Mouse (Mus musculus) v-Abl transformed pro-B cells (cell line): ENCODE results near the gene Dnmt3c.

Source experiments
- in situ Hi-C, 2 experiments: fragments of 400-800 bp; cut with MboI; formaldehyde crosslinking; loops; one replicate each; pipeline ENCODE4 v1.15.1; 2025; ENCODE audit not compliant: unreplicated experiment in 2 of 2

Dnmt3c gene

DNA sequence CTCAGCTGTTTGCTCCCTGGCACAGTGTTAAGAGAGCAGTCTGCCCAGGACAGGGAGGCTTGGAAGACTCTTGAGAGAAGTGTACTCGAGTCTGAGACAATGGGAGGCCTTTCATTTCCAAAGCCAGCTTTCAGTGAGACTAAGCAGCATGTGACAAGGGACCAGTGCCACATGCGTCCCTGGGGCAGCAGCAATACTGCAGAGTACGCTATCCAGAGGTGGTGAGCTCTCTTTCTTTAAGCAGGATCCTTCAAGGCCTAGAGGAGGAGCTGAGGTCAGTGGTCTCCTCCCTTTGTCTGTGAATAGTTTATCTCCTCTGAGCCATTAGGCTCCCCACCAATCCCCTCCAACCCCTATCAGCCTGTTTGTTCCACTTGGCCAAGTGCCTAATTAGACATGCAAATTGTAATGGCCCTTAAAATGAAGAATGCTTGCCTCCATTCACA, 16.2 kb downstream of the Dnmt3c start:
- in situ Hi-C loops, result loop anchor here in 1 of 2 experiments (5.0 to 10.0 kb wide), 2 partner anchors 82 to 220 kb away; no protein-coding TSS in a partner anchor

- in situ Hi-C loops, result loop anchor here in 1 of 2 experiments (5.0 to 10.0 kb wide), 2 partner anchors 82 to 219 kb away; no protein-coding TSS in a partner anchor
Measured at GRCm38 (mm10) chr2:153713227-153713626, 16.8 kb downstream of the Dnmt3c start.

DNA sequence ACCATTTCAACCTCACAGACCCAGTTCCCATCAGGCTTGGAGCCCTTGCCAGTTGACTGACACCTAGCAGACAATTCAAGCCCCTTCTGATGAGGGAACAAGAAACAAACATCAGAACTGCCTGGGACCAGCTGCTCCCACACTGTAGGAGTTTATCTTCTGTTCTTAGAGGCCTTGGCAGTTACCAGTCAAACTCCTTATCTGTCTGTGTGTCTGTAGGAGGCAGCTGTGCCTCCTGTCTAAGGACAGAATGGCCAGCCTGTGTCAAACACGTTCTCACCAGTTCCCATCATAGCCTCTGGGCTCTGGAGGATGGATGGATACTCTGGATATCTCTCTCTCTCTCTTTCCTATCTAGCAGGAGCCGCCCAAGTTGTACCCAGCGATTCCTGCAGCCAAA, 21.4 kb downstream of the Dnmt3c start:
- in situ Hi-C loops, result loop anchor here in 1 of 2 experiments (10.0 kb wide), 1 partner anchor 77 kb away; no protein-coding TSS in a partner anchor

DNA sequence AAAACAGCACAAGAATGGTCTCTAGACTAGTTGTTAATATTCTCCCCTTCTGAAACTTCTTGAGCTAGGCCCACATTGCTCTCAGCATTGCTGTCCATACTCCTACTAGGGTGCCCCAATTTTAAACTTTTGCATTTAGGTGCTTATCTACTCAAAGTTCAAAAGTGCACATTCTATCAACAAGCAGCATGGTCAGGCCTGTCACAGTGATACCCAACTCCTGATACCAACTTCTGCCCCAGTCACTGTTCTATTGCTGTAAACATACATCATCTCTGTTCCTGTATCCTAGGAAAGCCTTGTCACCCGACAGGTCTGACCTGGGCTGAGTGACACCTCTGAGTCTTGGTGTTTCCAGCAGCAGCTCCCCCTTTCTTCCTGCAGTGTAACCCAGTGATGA, 26.6 kb downstream of the Dnmt3c start:
- in situ Hi-C loops, result no loop called here

GRCm38 (mm10) chr2:153724424-153724823, 28.0 kb downstream of the Dnmt3c start:
- in situ Hi-C loops, result no loop called here

- in situ Hi-C loops, result no loop called here
Measured at GRCm38 (mm10) chr2:153724871-153725270, 28.4 kb downstream of the Dnmt3c start.

- in situ Hi-C loops, result no loop called here
Measured at GRCm38 (mm10) chr2:153725291-153725690, 28.8 kb downstream of the Dnmt3c start.

- in situ Hi-C loops, result no loop called here
Measured at GRCm38 (mm10) chr2:153734033-153734432, 37.6 kb downstream of the Dnmt3c start.

DNA sequence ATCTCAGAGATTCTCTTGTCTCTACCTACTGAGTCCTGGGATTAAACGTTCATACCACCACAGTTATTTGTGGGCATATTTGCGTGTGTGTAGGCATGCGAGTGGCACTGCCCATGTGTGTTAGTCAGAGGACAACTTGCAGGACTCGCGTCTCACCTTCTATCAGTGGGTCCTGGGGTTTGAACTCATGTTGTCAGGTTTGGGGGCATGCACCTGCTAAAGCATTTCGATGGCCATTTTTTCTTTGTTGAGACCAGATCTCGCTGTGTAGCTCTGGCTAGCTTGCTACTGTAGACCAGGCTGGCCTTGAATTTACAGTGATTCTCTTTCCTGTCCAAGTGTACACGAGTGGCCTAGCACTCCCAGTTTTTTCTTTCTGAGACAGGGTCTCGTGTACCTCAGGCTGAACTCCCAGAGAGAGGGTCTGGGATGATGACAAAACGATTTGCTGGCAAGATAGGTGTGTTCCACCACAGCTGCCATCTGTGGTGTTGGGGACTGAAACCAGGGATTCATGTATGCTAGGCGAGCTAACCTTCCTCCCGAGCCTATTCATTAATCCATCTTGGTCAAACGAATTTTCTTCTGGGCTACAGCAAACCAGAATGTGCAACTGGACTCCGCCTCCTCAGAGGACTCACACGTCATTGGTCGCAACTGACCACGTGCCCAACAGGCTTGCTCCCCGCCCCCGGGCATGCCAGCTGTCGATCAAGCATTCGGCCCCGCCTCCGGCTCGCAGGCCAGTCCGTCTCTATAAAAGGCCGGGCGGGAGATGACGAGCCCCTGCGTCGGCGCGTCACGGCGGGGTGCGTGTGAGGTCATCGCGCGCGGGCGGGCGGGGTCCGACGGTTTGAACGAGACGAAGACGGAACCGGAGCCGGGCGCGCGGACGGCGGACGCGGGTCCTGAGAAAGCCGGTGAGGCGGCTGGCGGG, 44.3 kb downstream of the Dnmt3c start, which contains the start of gene Mapre1:
Mapre1 (plus strand) TSS at position 775 of the 937 bp plus-strand sequence.
- in situ Hi-C loops, result no loop called here

DNA sequence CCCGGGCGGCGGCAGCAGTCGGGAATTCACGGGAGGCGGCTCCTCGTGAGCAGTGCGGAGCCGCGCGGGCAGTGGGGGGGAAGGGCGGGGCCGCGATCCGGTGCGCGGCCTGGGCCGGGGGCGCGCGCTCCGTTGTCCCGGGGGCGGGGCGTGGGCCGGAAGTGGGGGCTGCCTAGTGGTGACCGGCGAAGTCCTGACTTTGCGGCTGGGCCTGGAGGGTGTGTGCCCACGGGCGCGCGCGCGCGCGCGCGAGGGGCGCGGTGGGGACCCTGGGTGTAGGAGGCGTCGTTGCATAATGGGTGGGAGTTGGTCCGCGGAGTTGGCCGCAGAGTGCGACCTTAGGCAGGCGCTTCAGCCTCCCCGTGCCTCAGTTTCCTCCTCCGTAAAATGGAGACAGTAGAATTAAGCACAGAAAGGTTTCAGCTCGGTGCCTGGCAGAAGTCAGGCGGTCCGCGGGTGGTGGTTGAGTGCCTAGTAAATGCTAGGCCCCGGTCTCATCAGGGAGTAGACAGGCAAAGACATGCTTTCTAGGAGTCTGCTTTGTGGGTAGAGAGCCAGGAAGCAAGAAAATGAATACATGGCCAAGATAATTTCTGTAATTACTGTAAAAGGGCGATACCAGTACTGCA, 45.1 kb downstream of the Dnmt3c start:
- in situ Hi-C loops, result no loop called here

GRCm38 (mm10) chr2:153747994-153748393, 51.5 kb downstream of the Dnmt3c start:
- in situ Hi-C loops, result no loop called here

DNA sequence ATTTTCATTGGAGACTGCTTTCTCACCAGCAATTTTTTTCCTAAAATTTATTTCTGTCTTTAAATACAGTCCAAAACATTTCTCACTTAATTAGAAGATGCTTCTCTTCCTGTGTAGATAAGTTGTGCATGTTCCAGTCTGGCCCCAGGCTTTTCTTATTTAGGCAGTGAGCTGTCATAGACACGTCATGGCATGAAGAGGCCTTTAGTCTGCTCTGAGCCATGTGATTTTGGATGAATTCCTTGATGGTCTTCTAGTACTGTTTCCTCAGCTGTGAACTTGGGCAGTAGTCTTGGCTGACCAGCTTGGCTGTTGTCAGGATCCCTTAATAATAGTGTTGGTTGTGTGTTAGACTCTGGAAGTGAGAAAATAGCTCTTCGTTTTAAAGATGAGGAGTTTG, 53.9 kb downstream of the Dnmt3c start:
- in situ Hi-C loops, result no loop called here

- in situ Hi-C loops, result no loop called here
Measured at GRCm38 (mm10) chr2:153762121-153762520, 65.7 kb downstream of the Dnmt3c start.

DNA sequence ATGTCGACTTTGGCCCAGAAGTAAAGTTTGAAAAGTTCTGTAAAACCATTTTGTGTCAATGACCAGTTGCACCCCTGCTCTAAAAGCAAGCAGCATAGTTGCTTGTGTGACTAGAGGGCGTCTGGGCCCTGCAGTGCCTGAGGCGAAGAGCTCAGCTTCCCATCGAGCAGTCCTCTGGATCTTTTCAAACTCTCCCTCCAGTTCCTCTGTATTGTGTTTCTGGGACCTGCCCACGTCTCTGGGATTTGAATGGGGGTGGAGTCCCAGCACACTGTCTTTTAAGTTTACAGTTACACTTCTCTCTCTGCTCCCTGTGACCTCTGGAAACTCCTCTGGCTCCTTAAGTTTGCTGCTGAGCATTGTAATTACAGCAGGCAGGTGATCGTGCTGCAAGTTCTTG, 71.0 kb downstream of the Dnmt3c start:
- in situ Hi-C loops, result no loop called here

GRCm38 (mm10) chr2:153768881-153769280, 72.4 kb downstream of the Dnmt3c start:
- in situ Hi-C loops, result no loop called here

- in situ Hi-C loops, result no loop called here
Measured at GRCm38 (mm10) chr2:153772950-153773349, 76.5 kb downstream of the Dnmt3c start.

GRCm38 (mm10) chr2:153775472-153775871, 79.0 kb downstream of the Dnmt3c start:
- in situ Hi-C loops, result no loop called here

GRCm38 (mm10) chr2:153778638-153779362, 82.3 kb downstream of the Dnmt3c start:
- in situ Hi-C loops, result no loop called here
